Mouse (Mus musculus) C2C12 (cell line): ENCODE results near the gene Zswim8. TPM values are rescaled to one million over a fixed set of nuclear protein-coding genes. Genes with fewer than 3 reads are reported as not detected.

Source experiments
- H3K27me3 ChIP-seq: one replicate; pipeline ENCODE4 v1.6.1; 2011; ENCODE audit not compliant: control insufficient read depth, insufficient read depth, insufficient read length
- H3K36me3 ChIP-seq: one replicate; pipeline ENCODE4 v1.6.1; 2011; ENCODE audit not compliant: control insufficient read depth, insufficient read depth
- H3K4me3 ChIP-seq: one replicate; pipeline ENCODE4 v1.5.1; 2011; ENCODE audit warnings: mild to moderate bottlenecking, control low read depth; ENCODE audit not compliant: poor library complexity, insufficient read depth, severe bottlenecking
- H3K79me2 ChIP-seq: one replicate; pipeline ENCODE4 v1.6.1; 2011; ENCODE audit not compliant: control insufficient read depth, insufficient read depth
- H3K79me3 ChIP-seq: one replicate; pipeline ENCODE4 v1.6.1; 2011; ENCODE audit warnings: low read depth, control low read depth
- H3ac ChIP-seq: one replicate; pipeline ENCODE3; 2011; ENCODE audit warnings: low read depth; ENCODE audit not compliant: control insufficient read depth, insufficient read length
- CEBPB ChIP-seq: IDR thresholded peaks from one replicate; pipeline ENCODE4 v1.6.1; 2011; ENCODE audit warnings: low read depth, mild to moderate bottlenecking, control low read depth, moderate library complexity
- CTCF ChIP-seq: IDR thresholded peaks from one replicate; pipeline ENCODE4 v1.5.1; 2011; ENCODE audit not compliant: control insufficient read depth, insufficient read depth, insufficient read length
- FOSL1 ChIP-seq: IDR thresholded peaks from one replicate; pipeline ENCODE4 v1.8.0; 2011; ENCODE audit warnings: mild to moderate bottlenecking, low read length; ENCODE audit not compliant: poor library complexity, insufficient read depth, severe bottlenecking
- MAX ChIP-seq: IDR thresholded peaks from one replicate; pipeline ENCODE4 v1.6.1; 2011; ENCODE audit warnings: mild to moderate bottlenecking, control low read depth
- MYOD1 ChIP-seq: IDR thresholded peaks from one replicate; pipeline ENCODE4 v1.6.1; 2011; ENCODE audit warnings: low read depth; ENCODE audit not compliant: control insufficient read depth, insufficient read length
- MYOG ChIP-seq: IDR thresholded peaks from one replicate; pipeline ENCODE4 v1.6.1; 2011; ENCODE audit not compliant: control insufficient read depth, insufficient read length; ENCODE audit errors: extremely low read depth
- USF1 ChIP-seq: IDR thresholded peaks from one replicate; pipeline ENCODE4 v1.6.1; 2011; ENCODE audit warnings: low read depth, mild to moderate bottlenecking, control low read depth, moderate library complexity
- polyA plus RNA-seq: library from polyadenylated mRNA; unstranded; fragments of >200 nt; fragmentation: generic; extraction: Trizol; gene quantifications from one replicate; pipeline ENCODE4 v1.2.1, GENCODE M21; 2012; ENCODE audit warnings: missing spikeins

The Zswim8 gene
- polyA plus RNA-seq, 1 experiment, result 74.0 TPM

- Histone ChIP-seq H3K27me3 (no peaks in the 10 kb centered on the region), H3K79me3 (no peaks in the 10 kb centered on the region), H3K36me3 (peaks cover 80% of the 10 kb centered on the region), H3K79me2 (no peaks in the 10 kb centered on the region), H3K4me3 (no peak overlapping the region), H3ac (no peak overlapping the region)
- no peak for TF ChIP-seq CTCF
These were observed 12.4 kb downstream of the Zswim8 start for GRCm38 (mm10) chr14:20719767-20720166.

- H3K4me3 ChIP-seq, result no peak overlapping the region
- H3K79me2 ChIP-seq, result no peaks in the 10 kb centered on the region
- no peak overlapping the region for H3ac ChIP-seq
- no peaks in the 10 kb centered on the region for H3K79me3 ChIP-seq
- no peaks in the 10 kb centered on the region for H3K27me3 ChIP-seq
- peaks cover 79% of the 10 kb centered on the region for H3K36me3 ChIP-seq
- TF ChIP-seq CEBPB, result no peak
- TF ChIP-seq USF1, result no peak
- no peak for TF ChIP-seq FOSL1
- TF ChIP-seq CTCF, result no peak
- no peak for TF ChIP-seq MAX
- TF ChIP-seq MYOD1, result no peak
- TF ChIP-seq MYOG, result no peak
These were observed 14.0 kb downstream of the Zswim8 start for GRCm38 (mm10) chr14:20721371-20721770.

GRCm38 (mm10) chr14:20723006-20723405 is 15.7 kb downstream of the Zswim8 start:
- no peaks in the 10 kb centered on the region for H3K27me3 ChIP-seq
- peaks cover 79% of the 10 kb centered on the region for H3K36me3 ChIP-seq
- TF ChIP-seq MYOG, result no peak
- no peak for TF ChIP-seq MYOD1
- no peak for TF ChIP-seq CTCF
- no peak for TF ChIP-seq CEBPB
- no peak for TF ChIP-seq FOSL1
- no peak for TF ChIP-seq MAX
- TF ChIP-seq USF1, result no peak

GRCm38 (mm10) chr14:20724043-20724442 is 16.7 kb downstream of the Zswim8 start:
- Histone ChIP-seq H3K4me3 (no peak overlapping the region), H3K79me2 (no peaks in the 10 kb centered on the region), H3K79me3 (no peaks in the 10 kb centered on the region), H3K27me3 (no peaks in the 10 kb centered on the region), H3ac (no peak overlapping the region), H3K36me3 (peaks cover 82% of the 10 kb centered on the region)
- no peak for TF ChIP-seq CEBPB
- TF ChIP-seq USF1, result no peak
- TF ChIP-seq MYOG, result no peak
- TF ChIP-seq MYOD1, result no peak
- no peak for TF ChIP-seq FOSL1
- TF ChIP-seq CTCF, result peak; percentile 26
- no peak for TF ChIP-seq MAX

More at GRCm38 (mm10) chr14:20723006-20723405, 15.7 kb downstream of the Zswim8 start:
- no peak overlapping the region for H3ac ChIP-seq
- H3K79me3 ChIP-seq, result no peaks in the 10 kb centered on the region
- no peak overlapping the region for H3K4me3 ChIP-seq
- H3K79me2 ChIP-seq, result no peaks in the 10 kb centered on the region

- TF ChIP-seq MYOG (no peak), MAX (no peak), FOSL1 (no peak), CEBPB (no peak), CTCF (no peak), USF1 (no peak), MYOD1 (no peak)
- Histone ChIP-seq H3K36me3 (peaks cover 87% of the 10 kb centered on the region), H3K4me3 (no peak overlapping the region), H3K27me3 (no peaks in the 10 kb centered on the region), H3K79me2 (no peaks in the 10 kb centered on the region), H3ac (no peak overlapping the region), H3K79me3 (no peaks in the 10 kb centered on the region)
These were observed 18.4 kb downstream of the Zswim8 start for GRCm38 (mm10) chr14:20725660-20726339.

GRCm38 (mm10) chr14:20729871-20730270 is 22.5 kb downstream of the Zswim8 start:
- Histone ChIP-seq H3K79me2 (peaks cover 14% of the 10 kb centered on the region), H3K79me3 (peaks cover 4% of the 10 kb centered on the region), H3K4me3 (no peak overlapping the region), H3ac (no peak overlapping the region), H3K27me3 (no peaks in the 10 kb centered on the region), H3K36me3 (peaks cover 49% of the 10 kb centered on the region)
- no peak for TF ChIP-seq MAX
